Mouse (Mus musculus) C2C12 (cell line): ENCODE measurements around the gene Dpf1.

Source experiments
- CEBPB ChIP-seq: IDR thresholded peaks from one replicate; pipeline ENCODE4 v1.6.1; 2011; ENCODE audit warnings: low read depth, mild to moderate bottlenecking, control low read depth, moderate library complexity
- CTCF ChIP-seq: IDR thresholded peaks from one replicate; pipeline ENCODE4 v1.5.1; 2011; ENCODE audit not compliant: control insufficient read depth, insufficient read depth, insufficient read length
- MAX ChIP-seq: IDR thresholded peaks from one replicate; pipeline ENCODE4 v1.6.1; 2011; ENCODE audit warnings: mild to moderate bottlenecking, control low read depth
- MYOG ChIP-seq: IDR thresholded peaks from one replicate; pipeline ENCODE4 v1.6.1; 2011; ENCODE audit not compliant: control insufficient read depth, insufficient read length; ENCODE audit errors: extremely low read depth
- USF1 ChIP-seq: IDR thresholded peaks from one replicate; pipeline ENCODE4 v1.6.1; 2011; ENCODE audit warnings: low read depth, mild to moderate bottlenecking, control low read depth, moderate library complexity

- TF ChIP-seq USF1 (no peak), MYOG (no peak), CTCF (no peak), MAX (no peak), CEBPB (no peak)
These were observed 34.7 kb downstream of the Dpf1 start for GRCm38 (mm10) chr7:29338351-29338919.
